ENCODE assay signal across 31 mouse cellular contexts in the genomic region with DNA sequence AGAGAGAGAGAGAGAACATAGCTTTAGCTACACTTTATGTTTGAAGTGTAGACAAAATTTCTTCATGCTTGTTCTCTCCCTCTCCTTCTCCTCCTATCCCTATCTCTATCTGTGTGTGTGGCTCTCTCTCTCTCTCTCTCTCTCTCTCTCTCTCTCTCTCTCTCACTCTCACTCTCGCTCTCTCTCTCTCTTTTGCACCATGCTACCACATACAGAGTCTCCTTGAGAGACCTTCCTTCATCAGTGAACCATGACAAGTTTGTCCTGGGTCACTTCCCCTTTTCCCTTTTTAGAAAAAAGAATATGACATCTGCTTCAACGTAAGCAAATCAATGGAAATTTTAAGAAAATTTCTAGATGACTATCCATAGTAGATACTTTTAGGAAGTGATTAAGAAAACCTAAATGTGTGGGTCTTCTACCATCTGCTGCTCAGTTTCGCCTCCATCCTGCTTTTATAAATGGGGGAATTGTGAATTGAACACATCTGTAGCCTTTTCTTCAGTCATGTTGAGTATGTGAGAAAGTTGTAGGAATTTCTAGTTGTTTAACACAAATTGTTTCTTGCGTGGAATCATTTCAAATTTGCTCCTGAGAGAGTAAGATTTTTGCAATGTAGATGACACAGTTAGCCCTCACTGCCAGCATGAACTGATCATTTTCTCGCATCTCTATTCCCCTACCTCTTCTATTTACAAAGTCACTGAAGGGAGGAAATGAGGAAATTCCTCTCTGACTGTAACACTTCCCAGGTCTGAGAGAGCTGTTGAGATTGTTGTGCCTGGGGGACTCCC.
DNase-seq lines count a peak whose midpoint lies in the region; ATAC-seq lines count a peak whose summit lies in the region.
"Had no signal": no experiment of that assay in that cellular context is flagged by ENCODE, and none has a peak within 500 bp of the region (broad histone marks: within the 10 kb centered on the region; RNA-seq: fewer than 3 reads in every experiment).

No protein-coding gene starts in this region.

- H3K27me3 ChIP-seq in limb, embryonic 13.5 days: no peaks in the 10 kb centered on the region
- H3K27me3 ChIP-seq in limb, embryonic 10.5 days (ENCODE audit: low read depth, poor library complexity, severe bottlenecking): no peaks in the 10 kb centered on the region
- H3K27me3 ChIP-seq: embryonic facial prominence, embryonic 12.5 days; heart, embryonic 12.5 days; liver, embryonic 13.5 days; megakaryocyte, embryonic 14.5 days; midbrain, embryonic 12.5 days; neural tube, embryonic 13.5 days had no signal

- H3K9ac ChIP-seq in limb, embryonic 13.5 days: no peak overlapping the region
- H3K9ac ChIP-seq: embryonic facial prominence, embryonic 12.5 days; heart, embryonic 12.5 days; liver, embryonic 13.5 days; midbrain, embryonic 12.5 days; neural tube, embryonic 13.5 days had no signal

- no peaks in the 10 kb centered on the region for H3K9me3 ChIP-seq in limb, embryonic 13.5 days
- H3K9me3 ChIP-seq in limb, embryonic 10.5 days (replicated peaks): no peaks in the 10 kb centered on the region
- H3K9me3 ChIP-seq: embryonic facial prominence, embryonic 12.5 days; heart, embryonic 12.5 days; hindbrain, embryonic 10.5 days; liver, embryonic 13.5 days; megakaryocyte, embryonic 14.5 days; midbrain, embryonic 12.5 days; neural tube, embryonic 13.5 days had no signal

- ATAC-seq in limb, embryonic 13.5 days (ENCODE audit: low FRiP score, low read depth): 0 out of 2 replicates have a peak, but pooled peaks have one; percentile 19
- peak; percentile 73 for ATAC-seq in megakaryocyte progenitor cell, adult 5-6 weeks (replicated peaks; ENCODE audit: poor library complexity)
- ATAC-seq: CD4-positive, CD25-positive, alpha-beta regulatory T cell, adult 4 months; forebrain, embryonic 14.5 days; hindbrain, embryonic 16.5 days had no signal

- H3K27ac ChIP-seq in limb, embryonic 13.5 days: no peak overlapping the region
- H3K27ac ChIP-seq in limb, embryonic 10.5 days: no peak overlapping the region
- H3K27ac ChIP-seq: embryonic facial prominence, embryonic 12.5 days; gastrocnemius, adult 2 months; heart, adult 2 months; hindbrain, embryonic 10.5 days; liver, embryonic 13.5 days; midbrain, embryonic 12.5 days; neural tube, embryonic 13.5 days had no signal

- 70% methylated on average over 5 of the region's 5 CpGs for WGBS in limb, embryonic 13.5 days
- 84% methylated on average over 5 of the region's 5 CpGs for WGBS in limb, embryonic 10.5 days

- DNase-seq in limb, embryonic 10.5 days (ENCODE audit: low spot score): no peak
- peak; percentile 70 for DNase-seq in A20 (ENCODE audit: low read depth, low spot score)
- peak; percentile 39 for DNase-seq in brain, adult 2 months (ENCODE audit: low read depth, low spot score)
- DNase-seq in thymus, postnatal 10 days (ENCODE audit: low spot score in 2 of 2): no peak
- DNase-seq in layer of hippocampus, adult 11-12 months (ENCODE audit: low spot score): no peak
- DNase-seq: adrenal gland, adult 2 months; adrenal gland, postnatal 36 days; cerebellum, adult 9-10 months; cerebellum, postnatal 36 days; embryo, embryonic 11 days; gastrocnemius, adult 2 months; gastrocnemius, postnatal 36 days; heart, adult 2 months; kidney, adult 18-20 months; layer of hippocampus, adult 9-11 months; liver, embryonic 13.5 days; lung, adult 2 months; lung, postnatal 10 days; thymus, adult 2 months; thymus, postnatal 4 days had no signal

- H3K36me3 ChIP-seq in limb, embryonic 13.5 days: no peaks in the 10 kb centered on the region
- H3K36me3 ChIP-seq in limb, embryonic 10.5 days: no peaks in the 10 kb centered on the region
- H3K36me3 ChIP-seq: embryonic facial prominence, embryonic 12.5 days; heart, embryonic 12.5 days; hindbrain, embryonic 10.5 days; liver, embryonic 13.5 days; midbrain, embryonic 12.5 days; neural tube, embryonic 13.5 days had no signal

- H3K4me1 ChIP-seq in limb, embryonic 13.5 days: no peaks in the 10 kb centered on the region; the same call in 1 of the 2 replicates
- H3K4me1 ChIP-seq in limb, embryonic 10.5 days: no peaks in the 10 kb centered on the region
- H3K4me1 ChIP-seq: embryonic facial prominence, embryonic 12.5 days; heart, embryonic 12.5 days; hindbrain, embryonic 10.5 days; liver, embryonic 13.5 days; megakaryocyte, embryonic 14.5 days; midbrain, embryonic 12.5 days; neural tube, embryonic 13.5 days had no signal

- H3K4me3 ChIP-seq in limb, embryonic 13.5 days: no peak overlapping the region
- H3K4me3 ChIP-seq in limb, embryonic 10.5 days: no peak overlapping the region
- H3K4me3 ChIP-seq: embryonic facial prominence, embryonic 12.5 days; gastrocnemius, adult 2 months; heart, adult 2 months; heart, embryonic 12.5 days; hindbrain, embryonic 10.5 days; liver, embryonic 13.5 days; megakaryocyte, embryonic 14.5 days; midbrain, embryonic 12.5 days; neural tube, embryonic 13.5 days had no signal

- H3K4me2 ChIP-seq in limb, embryonic 13.5 days (replicated peaks): no peak overlapping the region
- H3K4me2 ChIP-seq: embryonic facial prominence, embryonic 12.5 days; heart, embryonic 12.5 days; liver, embryonic 13.5 days; midbrain, embryonic 12.5 days; neural tube, embryonic 13.5 days had no signal

Comparison
In these comparisons a context has a peak if more than half of its experiments do, and no peak if none do; other contexts are left out.
1. DNase-seq: peak in A20 (single experiment) and brain, adult 2 months (single experiment); none in limb, embryonic 10.5 days (single experiment), thymus, postnatal 10 days (0 of 2) and layer of hippocampus, adult 11-12 months (single experiment).